Mouse (Mus musculus) layer of hippocampus, adult 8-10 months (tissue): Measurements from ENCODE around the gene Lamtor1. TPM values are rescaled to one million over a fixed set of nuclear protein-coding genes. Genes with fewer than 3 reads are reported as not detected.

Source experiments
- DNase-seq, 2 experiments: peaks; one replicate each; pipeline ENCODE4 v3.0.0; 2022; ENCODE audit warnings: low spot score in 2 of 2
- microRNA-seq, 2 experiments: library from miRNA; unstranded; fragments of <30 nt; microRNA quantifications; one replicate each; pipeline ENCODE4 v1.2.0; 2022
- total RNA-seq, 4 experiments: library from RNA; stranded (reverse); gene quantifications; 2 replicates each; pipeline ENCODE4 v1.2.4; 2022

Lamtor1 gene
- total RNA-seq, 4 experiments from 2014 or later, result 77.5 to 94.3 (median 89.8) TPM

DNA sequence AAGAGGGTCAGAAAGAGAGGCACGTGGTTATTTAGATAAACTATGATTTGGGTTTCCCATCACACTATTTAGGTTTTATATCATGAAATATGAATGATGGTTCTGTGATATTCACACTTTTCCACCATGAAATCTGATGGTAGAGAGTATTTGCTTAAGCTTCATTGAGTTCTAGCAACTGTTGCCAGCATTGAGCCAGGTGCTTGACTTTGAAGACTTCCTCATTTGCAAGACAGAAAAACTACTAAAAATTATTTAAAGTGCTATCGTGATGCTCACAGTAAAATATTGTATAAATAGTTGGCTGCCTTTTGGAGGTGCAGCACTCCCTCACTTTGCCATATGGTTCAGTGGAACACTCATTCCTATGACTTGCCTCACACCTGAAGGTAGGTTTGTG lies 49.6 kb downstream of the Lamtor1 start:
- no peak for DNase-seq

GRCm38 (mm10) chr7:101955862-101956261 lies 50.2 kb downstream of the Lamtor1 start:
- DNase-seq, result no peak

GRCm38 (mm10) chr7:101956481-101956880 lies 50.8 kb downstream of the Lamtor1 start:
- DNase-seq, result no peak

DNA sequence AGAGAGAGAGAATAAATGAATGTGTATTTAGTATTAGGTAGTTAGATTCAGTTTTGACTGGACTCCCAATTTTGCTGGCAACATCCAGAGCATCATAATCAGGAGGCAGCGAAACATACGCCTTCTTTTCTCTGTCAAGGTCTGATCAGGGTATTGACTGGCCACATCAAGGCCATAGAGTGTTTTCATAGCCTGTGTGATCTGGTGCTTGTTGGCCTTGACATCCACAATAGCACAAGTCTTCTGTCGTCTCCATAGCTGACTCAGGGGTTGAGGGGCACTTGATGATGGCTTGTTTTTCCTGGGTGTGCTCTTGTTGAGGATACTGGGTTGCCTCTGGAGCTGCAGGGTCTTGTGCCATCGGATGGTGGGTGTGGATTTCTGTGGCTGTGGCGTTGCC lies 51.2 kb downstream of the Lamtor1 start:
- DNase-seq, result no peak

DNA sequence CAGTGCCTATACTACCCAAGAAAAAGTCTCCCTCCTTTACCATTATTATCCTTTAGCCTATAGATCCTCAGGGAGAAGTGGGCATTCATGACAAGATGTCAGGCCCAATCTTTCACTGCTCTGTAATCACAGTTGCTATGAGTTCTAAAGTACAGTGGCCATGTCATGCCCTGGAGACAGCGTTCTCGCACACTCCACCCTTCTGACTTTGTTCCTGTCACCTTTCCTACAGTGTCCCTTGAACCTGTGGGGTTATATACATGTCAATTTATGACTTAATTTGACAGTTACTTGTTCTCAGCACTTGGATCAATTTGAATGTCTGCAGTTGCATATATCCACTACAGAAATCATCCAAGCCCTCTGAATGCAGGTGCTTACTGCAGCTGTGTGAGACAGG lies 57.1 kb downstream of the Lamtor1 start:
- no peak for DNase-seq

DNA sequence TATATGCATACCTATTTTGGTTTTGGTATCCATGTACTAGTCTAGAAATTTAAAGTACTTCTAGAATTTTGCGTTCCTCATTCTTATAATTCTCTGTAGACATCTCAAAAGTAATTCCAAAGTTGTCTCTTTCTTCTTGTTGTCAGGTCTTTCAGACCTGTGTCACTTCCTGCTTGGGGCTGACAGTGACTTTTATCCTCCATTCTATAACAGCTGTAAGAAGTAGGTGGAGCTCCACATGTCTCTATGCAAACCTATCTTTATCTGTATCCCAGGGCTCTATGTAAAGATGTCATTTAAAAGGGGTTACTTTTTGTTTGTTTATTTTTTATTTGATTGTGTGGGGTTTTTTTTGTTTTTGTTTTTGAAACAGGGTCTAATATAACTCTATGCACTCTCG lies 57.9 kb downstream of the Lamtor1 start:
- no peak for DNase-seq

GRCm38 (mm10) chr7:101964551-101964950 lies 58.8 kb downstream of the Lamtor1 start:
- no peak for DNase-seq

DNA sequence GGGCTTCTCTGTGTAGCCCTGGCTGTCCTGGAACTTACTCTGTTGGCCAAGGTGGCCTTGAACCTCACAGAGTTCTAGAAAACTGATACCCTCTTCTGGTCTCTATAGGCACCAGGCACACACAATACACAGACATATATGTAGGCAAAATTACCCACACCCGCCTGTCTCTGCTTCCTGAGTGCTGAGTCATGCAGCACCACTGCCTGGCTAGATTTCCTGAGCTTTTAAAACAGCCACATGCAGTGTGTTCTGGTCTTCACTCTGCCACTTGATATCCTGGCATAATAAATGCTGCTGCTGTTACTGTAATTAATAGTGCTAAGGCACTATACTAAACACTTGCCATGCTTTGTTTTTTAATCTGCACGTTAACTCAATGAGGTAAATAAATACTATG lies 59.9 kb downstream of the Lamtor1 start:
- no peak for DNase-seq

- DNase-seq, result no peak
These were observed 61.6 kb downstream of the Lamtor1 start for GRCm38 (mm10) chr7:101967256-101967655.

GRCm38 (mm10) chr7:101968751-101969150 lies 63.0 kb downstream of the Lamtor1 start:
- no peak for DNase-seq

GRCm38 (mm10) chr7:101969694-101970428 lies 64.2 kb downstream of the Lamtor1 start:
- peak; percentile 76 to 84 for DNase-seq

GRCm38 (mm10) chr7:101970429-101970775 lies 64.7 kb downstream of the Lamtor1 start:
- peak; percentile 87 to 88 for DNase-seq

GRCm38 (mm10) chr7:101970821-101971461 lies 65.2 kb downstream of the Lamtor1 start:
- peak; percentile 78 to 80 for DNase-seq

GRCm38 (mm10) chr7:101971721-101972120 lies 66.0 kb downstream of the Lamtor1 start:
- DNase-seq, result no peak

DNA sequence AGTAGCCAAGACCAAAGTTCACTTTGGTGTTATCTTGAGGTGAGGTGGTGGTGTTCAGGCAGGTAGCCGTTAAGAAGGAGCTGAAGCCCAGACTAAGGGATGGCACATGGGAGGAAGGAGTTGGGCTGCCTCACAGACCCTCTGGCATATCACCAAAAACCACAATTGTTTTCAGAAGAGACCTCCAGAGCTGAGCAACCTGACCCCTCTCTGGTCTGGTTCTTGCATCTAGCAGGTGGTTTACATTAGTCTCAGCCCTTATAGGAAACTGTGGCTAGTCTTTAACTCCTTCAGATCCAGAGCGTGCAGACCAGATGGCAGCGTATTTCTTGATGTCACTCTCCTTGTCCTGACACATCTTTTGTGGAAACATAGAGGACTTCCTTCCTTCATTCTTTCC lies 68.0 kb downstream of the Lamtor1 start:
- no peak for DNase-seq

DNA sequence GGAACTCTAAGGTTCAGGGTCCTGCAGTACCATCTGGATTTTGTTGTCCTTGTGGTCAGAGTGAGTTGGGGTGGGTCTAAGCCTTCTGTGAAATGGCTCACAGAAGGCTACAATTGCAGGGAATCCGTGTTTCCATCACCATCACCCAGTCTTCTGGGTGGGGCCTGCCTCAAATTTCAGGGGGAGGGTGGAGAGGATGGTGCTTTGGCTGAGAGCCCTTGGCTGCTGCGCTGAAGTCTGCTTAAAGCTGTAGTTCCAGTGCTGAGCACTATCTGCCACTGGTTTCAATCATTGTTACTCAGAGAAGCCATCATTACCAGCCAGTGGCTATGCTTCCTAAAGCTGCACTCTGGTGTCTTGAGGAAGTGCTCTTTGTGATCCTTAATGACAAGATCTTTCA lies 68.8 kb downstream of the Lamtor1 start:
- DNase-seq, result no peak

Small RNA genes lying within 50 kb of the gene (microRNA-seq; reads per million reads assigned to microRNA genes)
- 0 reads per million in 2 experiments for gene Gm22655

Other genes with a start within 250 kb of the Lamtor1 start
- 10 to 100 TPM; 50.7 to 64.1 (median 56.9) TPM for gene Clpb, start 242.3 kb upstream of the Lamtor1 start, total RNA-seq
- gene Phox2a, start 87.6 kb upstream of the Lamtor1 start, total RNA-seq, result under 1 TPM in 1 of 4 experiments, not detected in 3; 0.20 TPM
- gene Inppl1, start 67.7 kb upstream of the Lamtor1 start, total RNA-seq, result 10 to 100 TPM; 29.1 to 38.3 (median 32.4) TPM
- 1 to 10 TPM in 2 of 4 experiments, not detected in 2; 1.3 to 1.4 TPM for gene Folr2, start 48.7 kb upstream of the Lamtor1 start, total RNA-seq
- gene Anapc15, start 42.2 kb upstream of the Lamtor1 start, total RNA-seq, result 10 to 100 TPM; 30.2 to 37.2 (median 35.0) TPM
- 1 to 10 TPM in 3 of 4 experiments, under 1 TPM in 1; 0.51 to 3.2 (median 1.3) TPM for gene Folr1, start 35.1 kb upstream of the Lamtor1 start, total RNA-seq
- gene Tomt, start 455 bp downstream of the Lamtor1 start, total RNA-seq, result under 1 TPM in 1 of 4 experiments, not detected in 3; 0.35 TPM
- gene Lrrc51, start 28.0 kb downstream of the Lamtor1 start, total RNA-seq, result 1 to 10 TPM; 5.8 to 7.9 (median 6.1) TPM
- 100 to 1,000 TPM in 3 of 4 experiments, 10 to 100 TPM in 1; 99.7 to 129 (median 117) TPM for gene Numa1, start 28.2 kb downstream of the Lamtor1 start, total RNA-seq
- gene Il18bp, start 112.8 kb downstream of the Lamtor1 start, total RNA-seq, result 10 to 100 TPM in 3 of 4 experiments, 1 to 10 TPM in 1; 8.3 to 12.9 (median 11.1) TPM
- 10 to 100 TPM; 43.4 to 47.0 (median 44.9) TPM for gene Rnf121, start 159.6 kb downstream of the Lamtor1 start, total RNA-seq
- 10 to 100 TPM; 25.8 to 37.3 (median 31.9) TPM for gene Xndc1, start 159.6 kb downstream of the Lamtor1 start, total RNA-seq
- 1 to 10 TPM; 1.7 to 2.8 (median 2.3) TPM for gene Xntrpc, start 159.8 kb downstream of the Lamtor1 start, total RNA-seq
- gene Trpc2, start 177.2 kb downstream of the Lamtor1 start, total RNA-seq, result 1 to 10 TPM in 3 of 4 experiments, not detected in 1; 1.4 to 2.4 (median 1.8) TPM
- gene Art1, start 195.8 kb downstream of the Lamtor1 start, total RNA-seq, result not detected
- not detected for gene Art5, start 203.6 kb downstream of the Lamtor1 start, total RNA-seq
- gene Chrna10, start 210.9 kb downstream of the Lamtor1 start, total RNA-seq, result under 1 TPM in 2 of 4 experiments, not detected in 2; 0.16 to 0.25 TPM